Mouse (Mus musculus) hindbrain, embryonic 10.5 days (tissue): ENCODE measurements around the gene Gstt2. TPM values are rescaled to one million over a fixed set of nuclear protein-coding genes. Genes with fewer than 3 reads are reported as not detected.
"Not testable (repeated sequence)": the region's sequence is repeated elsewhere in the genome, so short reads cannot be mapped to it uniquely, and the experiment has no call there.

ENCODE experiments used
- DNase-seq: peaks from one replicate; pipeline ENCODE4 v3.0.0-alpha.2; 2017; ENCODE audit warnings: low spot score
- H3K27ac ChIP-seq: fragments of 300-500 bp; sonication (generic); 2 replicates; pipeline ENCODE4 v1.5.1; 2016; ENCODE audit warnings: mild to moderate bottlenecking, moderate library complexity
- H3K27me3 ChIP-seq: fragments of 300-500 bp; sonication (generic); 2 replicates; pipeline ENCODE4 v1.6.1; 2016; ENCODE audit warnings: mild to moderate bottlenecking; ENCODE audit not compliant: poor library complexity, insufficient read depth, severe bottlenecking
- H3K36me3 ChIP-seq: fragments of 300-500 bp; sonication (generic); 2 replicates; pipeline ENCODE4 v1.6.1; 2016; ENCODE audit warnings: mild to moderate bottlenecking, moderate library complexity
- H3K4me1 ChIP-seq: fragments of 300-500 bp; sonication (generic); replicated peaks from 2 replicates; pipeline ENCODE4 v1.6.1; 2016; ENCODE audit warnings: mild to moderate bottlenecking
- H3K4me3 ChIP-seq: fragments of 300-500 bp; sonication (generic); 2 replicates; pipeline ENCODE4 v1.5.1; 2016; ENCODE audit warnings: mild to moderate bottlenecking, moderate library complexity
- H3K9me3 ChIP-seq: fragments of 300-500 bp; sonication (generic); 2 replicates; pipeline ENCODE4 v1.6.1; 2016; ENCODE audit warnings: mild to moderate bottlenecking, moderate library complexity
- WGBS: fragments of 180-500 bp; shearing (Covaris S2); methylation state at CpG from one replicate; pipeline ENCODE4 v1.1.7; 2016; 5-methylcytosine and 5-hydroxymethylcytosine counted together
- polyA plus RNA-seq: library from polyadenylated mRNA; unstranded; fragments of >200 nt; fragmentation: Nextera tagmentation; extraction: Ambion mirVana; gene quantifications from 2 replicates; pipeline ENCODE4 v1.2.1, GENCODE M21; 2016

Gstt2 gene
- polyA plus RNA-seq, 1 experiment from 2014 or later: 7.9 TPM

DNA sequence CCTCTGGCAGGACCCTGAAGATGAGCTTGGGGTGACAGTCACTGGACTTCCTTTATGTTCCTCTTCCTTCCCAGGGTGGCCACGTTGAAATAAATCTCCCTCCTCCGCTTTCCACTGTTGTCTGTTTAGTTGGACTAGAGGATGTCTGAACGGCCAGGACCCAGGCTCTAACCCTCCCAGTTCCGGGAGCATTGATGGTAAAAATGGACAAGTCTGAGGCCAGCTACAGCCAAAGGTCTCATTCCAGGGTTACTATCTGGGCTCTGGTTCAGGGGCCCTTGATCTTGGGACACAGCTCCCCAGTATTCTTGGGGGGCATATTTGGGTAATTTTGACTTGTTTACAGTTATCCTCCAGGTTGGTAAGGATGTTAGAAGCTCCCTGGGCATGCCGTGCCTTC, 24.4 kb upstream of the Gstt2 start:
- 39% methylated on average over 5 of the region's 5 CpGs for WGBS
- no peaks in the 10 kb centered on the region for H3K9me3 ChIP-seq
- H3K27me3 ChIP-seq: no peaks in the 10 kb centered on the region
- H3K4me1 ChIP-seq: peaks cover 43% of the 10 kb centered on the region
- H3K36me3 ChIP-seq: peaks cover 22% of the 10 kb centered on the region
- no peak overlapping the region for H3K4me3 ChIP-seq
- peak overlapping the region; percentile 99 for H3K27ac ChIP-seq
- no peak for DNase-seq

DNA sequence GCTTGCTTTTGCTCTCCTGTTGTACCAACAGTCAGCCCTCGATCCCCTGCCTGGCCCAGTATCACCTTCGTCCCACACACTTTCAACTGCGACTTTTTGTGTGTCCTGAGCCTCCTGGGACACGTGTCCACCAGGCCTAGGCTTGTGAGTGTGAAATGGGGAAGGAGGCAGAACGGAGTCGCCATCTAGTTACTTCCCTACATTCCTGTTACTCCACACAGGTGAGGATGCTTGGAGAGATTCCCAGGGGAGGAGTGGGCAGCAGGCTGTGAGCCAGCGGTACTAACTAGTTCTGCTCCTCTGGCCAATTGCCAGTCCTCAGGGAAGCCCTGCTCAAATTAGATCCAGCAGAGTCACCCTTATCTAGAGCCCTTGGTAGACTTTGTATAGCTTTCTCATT, 23.5 kb upstream of the Gstt2 start:
- DNase-seq: peak; percentile 33
- no peaks in the 10 kb centered on the region for H3K9me3 ChIP-seq
- WGBS: 18% methylated on average over 7 of the region's 7 CpGs

DNA sequence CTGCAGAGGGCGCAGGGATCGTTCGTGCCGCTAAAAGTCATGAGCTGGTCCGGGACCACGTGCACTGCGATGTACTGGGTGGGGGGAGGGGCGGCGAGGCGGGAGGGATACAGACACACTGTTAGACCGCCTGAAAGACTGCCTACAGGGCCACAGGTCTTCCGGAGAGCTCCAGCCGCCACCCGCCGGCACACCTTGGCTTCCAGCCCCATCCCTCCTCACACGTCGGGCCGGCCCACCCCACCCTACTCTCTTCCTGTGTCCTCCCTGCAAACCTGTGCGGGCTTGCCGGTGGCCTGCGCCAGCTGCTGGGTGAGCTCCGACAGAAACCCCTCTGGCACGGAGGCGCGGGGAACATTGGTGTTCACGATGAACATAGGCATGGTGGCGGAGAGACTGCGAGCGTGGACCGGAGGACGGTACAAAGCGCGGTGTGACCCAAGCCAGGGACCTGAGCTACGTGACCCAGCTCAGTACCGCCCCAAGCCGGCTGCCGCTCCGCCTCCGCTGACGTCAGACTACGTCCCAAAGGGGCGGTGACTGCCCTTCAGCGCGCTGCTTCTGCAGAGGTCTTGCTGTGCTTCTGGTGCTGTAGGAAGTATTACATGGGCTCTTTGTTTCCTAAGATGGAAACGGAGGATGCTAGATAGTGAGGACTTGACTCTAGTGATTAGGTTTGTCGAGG, 22.7 kb upstream of the Gstt2 start, which contains the start of gene Mif:
Mif (minus strand) TSS at position 455 of the 685 bp plus-strand sequence.
- peak; percentile 95 for DNase-seq
- peak within 1 kb of the TSS; percentile 99 for H3K27ac ChIP-seq
- H3K36me3 ChIP-seq: peaks cover 34% of the 10 kb centered on the region
- H3K4me3 ChIP-seq: peak within 1 kb of the TSS; percentile 75
- peaks cover 43% of the 10 kb centered on the region for H3K4me1 ChIP-seq
- H3K9me3 ChIP-seq, H3K27me3 ChIP-seq: not testable (repeated sequence)
- WGBS: under 1% methylated on average over 46 of the region's 46 CpGs

More for the DNA sequence above, 23.5 kb upstream of the Gstt2 start:
- H3K27me3 ChIP-seq: no peaks in the 10 kb centered on the region
- peaks cover 31% of the 10 kb centered on the region for H3K36me3 ChIP-seq
- H3K27ac ChIP-seq: peak overlapping the region; percentile 99
- peaks cover 43% of the 10 kb centered on the region for H3K4me1 ChIP-seq
- H3K4me3 ChIP-seq: peak overlapping the region; percentile 75

DNA sequence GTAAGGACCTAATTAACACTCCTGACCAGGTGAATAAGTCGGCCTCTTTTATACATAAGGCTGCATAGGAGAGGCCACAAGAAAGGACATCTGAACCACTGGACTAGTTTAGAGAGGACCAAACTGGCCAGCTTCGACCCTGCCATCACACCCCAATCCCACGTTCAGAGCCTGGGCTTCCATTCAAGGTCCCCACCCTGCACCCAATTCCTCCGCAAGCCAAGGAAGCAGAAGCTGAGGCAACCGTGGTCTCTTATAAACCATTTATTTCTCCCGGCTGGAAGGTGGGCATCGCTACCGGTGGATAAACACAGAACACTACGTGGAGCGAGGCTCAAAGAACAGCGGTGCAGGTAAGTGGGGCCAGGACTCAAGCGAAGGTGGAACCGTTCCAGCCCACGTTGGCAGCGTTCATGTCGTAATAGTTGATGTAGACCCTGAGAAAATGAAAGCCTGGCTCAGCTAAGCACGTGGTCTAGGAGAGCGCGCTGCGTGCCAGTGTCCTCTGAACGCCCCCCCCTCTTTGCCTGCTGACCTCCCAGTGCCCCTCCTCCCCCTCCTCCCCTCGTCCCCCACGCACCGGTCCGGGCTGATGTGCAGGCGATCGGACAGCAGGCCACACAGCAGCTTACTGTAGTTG, 22.0 kb upstream of the Gstt2 start:
- Histone ChIP-seq H3K4me3 (peak overlapping the region; percentile 75), H3K27ac (peak overlapping the region; percentile 99), H3K36me3 (peaks cover 34% of the 10 kb centered on the region), H3K27me3 (no peaks in the 10 kb centered on the region), H3K4me1 (peaks cover 43% of the 10 kb centered on the region), H3K9me3 (no peaks in the 10 kb centered on the region)
- peak; percentile 78 for DNase-seq
- 1% methylated on average over 27 of the region's 27 CpGs for WGBS

DNA sequence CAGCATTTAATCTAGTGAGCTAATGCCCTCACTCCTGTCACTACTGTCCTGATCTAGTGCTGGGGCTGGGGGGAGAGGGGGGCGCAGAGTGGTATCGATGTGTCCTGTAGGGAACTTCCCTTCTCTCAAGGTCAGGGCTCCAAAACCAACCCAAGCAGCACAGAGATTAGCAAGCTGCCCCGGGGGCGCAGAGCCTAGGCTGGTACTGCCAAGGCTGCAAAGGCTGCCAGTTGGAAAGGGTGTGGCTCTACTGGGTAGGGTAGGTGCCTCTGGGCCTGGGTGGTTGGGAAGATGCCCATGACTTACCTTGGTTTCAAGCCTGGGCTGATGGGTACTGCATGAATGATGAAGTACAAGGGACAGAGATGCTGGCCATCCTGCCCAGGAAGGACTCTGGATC, 20.4 kb upstream of the Gstt2 start:
- 93% methylated on average over 4 of the region's 4 CpGs for WGBS
- peaks cover 43% of the 10 kb centered on the region for H3K4me1 ChIP-seq
- no peaks in the 10 kb centered on the region for H3K27me3 ChIP-seq
- no peaks in the 10 kb centered on the region for H3K9me3 ChIP-seq
- DNase-seq: no peak
- H3K4me3 ChIP-seq: peak overlapping the region; percentile 13; the same call in 1 of the 2 replicates
- H3K27ac ChIP-seq: no peak overlapping the region
- H3K36me3 ChIP-seq: peaks cover 34% of the 10 kb centered on the region

DNA sequence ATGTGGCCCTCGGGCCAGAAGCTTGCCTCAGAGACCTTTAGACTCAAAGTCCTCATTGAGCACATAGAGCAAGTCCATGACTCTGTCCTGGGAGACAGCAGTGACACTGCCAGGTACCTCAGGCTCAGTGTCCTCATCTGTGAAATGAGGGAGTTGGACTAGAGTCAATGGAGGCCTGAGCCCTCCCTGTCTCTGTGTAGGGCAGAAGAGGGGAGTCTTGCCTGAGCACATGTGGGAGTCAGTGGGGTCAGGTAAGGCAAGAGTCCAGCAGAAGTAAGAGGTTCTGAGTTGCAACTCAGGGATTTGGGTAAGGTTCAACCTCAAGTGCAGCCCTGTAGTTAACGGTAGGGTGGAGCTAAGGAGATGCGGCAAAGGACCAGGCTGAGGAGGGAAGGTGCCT, 19.8 kb upstream of the Gstt2 start:
- no peak for DNase-seq
- Histone ChIP-seq H3K4me1 (peaks cover 43% of the 10 kb centered on the region), H3K9me3 (no peaks in the 10 kb centered on the region), H3K36me3 (peaks cover 34% of the 10 kb centered on the region), H3K27me3 (no peaks in the 10 kb centered on the region), H3K4me3 (no peak overlapping the region), H3K27ac (no peak overlapping the region)
- WGBS: 82% methylated on average over 3 of the region's 3 CpGs

DNA sequence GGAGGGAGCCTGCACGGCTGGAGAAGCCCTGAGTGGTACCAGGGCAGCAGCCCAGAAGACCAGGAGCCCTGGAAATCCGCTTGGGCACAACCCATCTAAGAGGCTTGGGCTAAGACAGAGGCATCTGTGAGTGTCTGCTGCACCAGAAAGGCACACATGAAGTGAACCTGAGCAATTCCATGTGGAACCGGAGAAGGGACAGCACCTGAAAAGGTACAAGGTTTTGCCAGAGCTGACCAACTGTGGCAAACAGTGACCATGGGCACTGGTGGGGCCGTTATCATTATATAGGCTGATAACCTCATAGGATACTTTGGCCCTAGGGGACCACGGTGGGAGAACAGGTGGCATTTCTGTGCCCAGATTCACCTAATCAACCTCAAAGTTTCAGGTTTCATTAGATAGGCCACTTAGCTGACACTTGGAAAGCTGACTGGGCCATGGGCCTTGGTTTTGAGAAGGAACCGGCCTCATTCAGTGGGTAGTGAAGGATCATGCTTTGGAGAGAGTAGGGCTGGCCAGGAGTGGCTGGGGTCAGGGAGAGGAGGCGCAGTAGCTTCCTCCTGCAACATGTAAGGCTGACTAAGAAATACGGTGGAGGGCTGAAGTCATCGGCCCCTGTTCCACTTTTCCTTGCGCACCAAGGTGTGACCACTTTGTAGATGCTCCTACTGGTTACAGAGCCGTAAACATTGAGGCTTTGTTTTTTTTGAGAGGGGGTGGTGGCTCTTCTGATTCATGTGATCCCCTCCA, 19.1 kb upstream of the Gstt2 start:
- 83% methylated on average over 11 of the region's 11 CpGs for WGBS
- Histone ChIP-seq H3K4me1 (peaks cover 44% of the 10 kb centered on the region), H3K27me3 (no peaks in the 10 kb centered on the region), H3K27ac (no peak overlapping the region), H3K4me3 (no peak overlapping the region), H3K9me3 (no peaks in the 10 kb centered on the region), H3K36me3 (peaks cover 34% of the 10 kb centered on the region)
- DNase-seq: no peak

DNA sequence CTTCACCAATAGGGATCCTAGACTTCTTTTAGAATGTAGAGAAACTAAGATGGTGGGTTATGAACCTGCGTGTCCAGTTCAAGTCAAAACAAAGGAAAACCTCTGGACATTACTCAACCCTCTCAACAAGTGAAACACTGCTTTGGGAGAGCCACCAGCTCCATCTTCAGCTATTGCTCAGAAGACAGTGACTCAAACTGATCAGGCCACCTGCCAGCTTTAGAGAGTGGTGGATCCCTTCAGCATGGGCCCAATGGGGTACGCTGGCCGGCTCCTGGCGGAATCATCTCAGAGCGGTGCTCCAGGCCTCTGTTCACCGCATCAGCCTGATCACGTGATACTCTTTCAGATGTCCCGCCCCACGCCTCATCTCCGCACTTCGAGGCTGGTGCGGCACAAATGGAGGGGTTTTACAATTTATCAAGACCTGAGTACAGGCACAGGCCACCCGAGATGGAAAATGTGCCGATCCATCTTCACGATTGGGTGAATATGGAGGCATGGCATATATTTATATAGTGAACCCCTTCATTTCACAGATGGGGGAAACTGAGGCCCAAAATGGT, 18.3 kb upstream of the Gstt2 start:
- 90% methylated on average over 15 of the region's 15 CpGs for WGBS
- no peak overlapping the region for H3K4me3 ChIP-seq

DNA sequence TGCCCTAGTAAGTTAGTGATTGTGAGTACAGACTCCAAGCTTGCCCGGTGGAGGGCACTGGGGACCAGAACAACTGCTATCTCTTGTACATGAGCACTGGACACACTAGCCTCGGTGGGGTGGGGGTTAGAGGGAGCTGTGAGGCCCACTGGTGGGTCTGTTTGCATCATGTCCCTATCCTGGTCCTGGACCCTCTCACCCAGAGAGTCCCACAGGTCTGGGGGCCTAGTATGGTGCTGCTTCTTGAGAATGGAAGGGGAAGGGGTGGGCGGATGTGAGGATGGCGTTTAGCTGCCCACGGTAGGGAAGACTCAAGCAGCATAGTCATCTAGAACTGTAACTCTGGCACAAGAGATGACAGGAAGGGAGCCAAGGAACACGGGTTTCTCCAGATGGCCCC, 17.6 kb upstream of the Gstt2 start:
- Histone ChIP-seq H3K4me1 (peaks cover 42% of the 10 kb centered on the region), H3K36me3 (peaks cover 34% of the 10 kb centered on the region), H3K27ac (no peak overlapping the region), H3K27me3 (peaks cover 5% of the 10 kb centered on the region; the same call in 1 of the 2 replicates), H3K9me3 (no peaks in the 10 kb centered on the region), H3K4me3 (no peak overlapping the region)
- DNase-seq: no peak
- WGBS: 92% methylated on average over 6 of the region's 6 CpGs

More for the DNA sequence above, 18.3 kb upstream of the Gstt2 start:
- DNase-seq: no peak
- Histone ChIP-seq H3K27me3 (peaks cover 5% of the 10 kb centered on the region; the same call in 1 of the 2 replicates), H3K27ac (no peak overlapping the region), H3K4me1 (peaks cover 43% of the 10 kb centered on the region), H3K9me3 (no peaks in the 10 kb centered on the region), H3K36me3 (peaks cover 34% of the 10 kb centered on the region)

DNA sequence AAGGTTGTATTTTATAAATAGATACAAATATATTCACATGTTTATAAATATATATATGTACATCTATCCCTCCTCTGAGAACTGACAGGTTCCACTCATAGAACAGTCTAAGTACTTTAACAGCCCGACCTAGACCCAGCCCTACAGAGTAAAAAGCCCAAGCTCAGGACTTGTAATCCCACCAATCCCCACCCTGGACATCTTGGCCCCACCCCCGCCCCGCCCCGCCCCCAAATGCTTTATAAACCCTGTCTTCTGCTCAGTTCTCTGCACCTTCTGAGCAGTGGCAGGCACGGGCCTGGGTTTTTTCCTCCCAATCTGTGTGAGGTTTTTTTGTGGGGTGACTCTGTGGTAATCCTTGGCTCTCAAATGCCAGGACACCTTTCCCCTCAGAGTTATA, 16.9 kb upstream of the Gstt2 start:
- 67% methylated on average over 5 of the region's 5 CpGs for WGBS
- Histone ChIP-seq H3K9me3 (no peaks in the 10 kb centered on the region), H3K27me3 (peaks cover 5% of the 10 kb centered on the region; the same call in 1 of the 2 replicates), H3K4me1 (peaks cover 45% of the 10 kb centered on the region), H3K27ac (no peak overlapping the region), H3K4me3 (no peak overlapping the region), H3K36me3 (peaks cover 34% of the 10 kb centered on the region)
- no peak for DNase-seq

DNA sequence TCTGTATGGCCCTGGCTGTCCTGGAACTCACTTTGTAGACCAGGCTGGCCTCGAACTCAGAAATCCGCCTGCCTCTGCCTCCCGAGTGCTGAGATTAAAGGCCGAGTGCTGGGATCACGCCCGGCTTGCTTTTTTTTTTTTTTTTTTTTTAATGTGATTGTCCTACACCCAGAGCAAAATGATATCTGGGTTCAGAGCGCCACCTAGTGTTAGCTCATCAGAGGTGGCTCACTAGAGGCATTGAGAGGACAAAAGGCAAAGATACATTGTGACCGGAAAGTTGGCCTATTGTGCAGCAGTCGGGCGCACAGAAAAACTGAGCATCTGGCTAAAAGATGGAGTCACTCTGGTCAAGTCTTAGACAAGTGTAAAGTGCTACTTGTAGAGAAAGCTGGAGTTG, 16.2 kb upstream of the Gstt2 start:
- Histone ChIP-seq H3K9me3 (no peaks in the 10 kb centered on the region), H3K36me3 (peaks cover 30% of the 10 kb centered on the region), H3K27me3 (peaks cover 5% of the 10 kb centered on the region; the same call in 1 of the 2 replicates), H3K27ac (peak overlapping the region; percentile 45; the same call in 1 of the 2 replicates), H3K4me3 (no peak overlapping the region), H3K4me1 (peaks cover 45% of the 10 kb centered on the region)
- WGBS: 30% methylated on average over 10 of the region's 10 CpGs
- DNase-seq: peak; percentile 83

DNA sequence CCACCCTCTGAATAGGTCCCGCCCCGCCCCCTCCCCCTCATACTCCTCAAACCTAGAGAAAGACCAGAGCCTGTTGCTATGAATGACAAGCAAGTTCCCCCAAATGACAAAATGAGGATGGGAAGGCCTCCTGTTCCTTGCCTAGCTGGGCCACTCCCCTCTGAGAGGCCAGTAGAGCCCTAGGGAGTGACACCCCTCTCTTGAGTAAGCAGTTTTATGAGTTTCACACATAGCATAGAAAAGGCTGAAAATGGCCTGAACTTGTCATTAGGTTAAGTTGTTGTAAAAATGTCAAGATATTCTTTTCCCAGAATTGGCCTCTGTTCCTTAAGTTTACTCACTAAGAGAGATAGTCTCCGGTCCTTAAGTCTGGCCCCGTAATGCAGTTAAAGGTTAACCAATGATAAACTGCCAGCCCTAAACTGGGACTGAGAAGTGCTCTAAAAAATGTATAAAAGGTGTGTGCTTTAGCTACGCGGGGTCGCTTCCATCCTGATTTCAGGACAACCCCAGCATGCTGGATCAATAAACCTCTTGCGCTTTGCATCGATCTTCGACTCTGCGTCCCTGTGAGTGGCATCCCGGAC, 15.4 kb upstream of the Gstt2 start:
- Histone ChIP-seq H3K36me3 (peaks cover 22% of the 10 kb centered on the region), H3K27ac (no peak overlapping the region), H3K9me3 (no peaks in the 10 kb centered on the region), H3K27me3 (peaks cover 5% of the 10 kb centered on the region; the same call in 1 of the 2 replicates), H3K4me3 (no peak overlapping the region), H3K4me1 (peaks cover 39% of the 10 kb centered on the region)
- WGBS: 93% methylated on average over 12 of the region's 12 CpGs
- DNase-seq: no peak
